Mouse (Mus musculus) intestine, postnatal 0 days (tissue): ENCODE results near the gene Gata2. TPM values are rescaled to one million over a fixed set of nuclear protein-coding genes. Genes with fewer than 3 reads are reported as not detected.

Experiments used
- ATAC-seq: fragments of 200-750 bp; cut with Nextera tagmentation; 2 replicates; pipeline ENCODE4 v1.8.0; 2017; ENCODE audit warnings: mild to moderate bottlenecking, moderate TSS enrichment, moderate library complexity
- H3K27ac ChIP-seq: fragments of 300-500 bp; sonication (generic); 2 replicates; pipeline ENCODE4 v1.5.1; 2014; ENCODE audit warnings: mild to moderate bottlenecking, low read depth, low read length, moderate library complexity
- H3K27me3 ChIP-seq: fragments of 300-500 bp; sonication (generic); replicated peaks from 2 replicates; pipeline ENCODE4 v1.6.1; 2014; ENCODE audit warnings: low read length, mixed read lengths; ENCODE audit not compliant: control insufficient read depth, insufficient read depth
- H3K36me3 ChIP-seq: fragments of 300-500 bp; sonication (generic); 2 replicates; pipeline ENCODE4 v1.6.1; 2014; ENCODE audit warnings: mild to moderate bottlenecking, moderate library complexity; ENCODE audit not compliant: control insufficient read depth, insufficient read depth
- H3K4me1 ChIP-seq: fragments of 300-500 bp; sonication (generic); replicated peaks from 2 replicates; pipeline ENCODE4 v1.6.1; 2014; ENCODE audit warnings: antibody characterized with exemption, low read length, mixed read lengths; ENCODE audit not compliant: control insufficient read depth, insufficient read depth
- H3K4me2 ChIP-seq: fragments of 300-500 bp; sonication (generic); replicated peaks from 2 replicates; pipeline ENCODE4 v1.6.1; 2014; ENCODE audit warnings: low read depth, mild to moderate bottlenecking, moderate library complexity
- H3K4me3 ChIP-seq: fragments of 300-500 bp; sonication (generic); 2 replicates; pipeline ENCODE4 v1.5.1; 2014; ENCODE audit warnings: low read depth, low read length
- H3K9ac ChIP-seq: fragments of 300-500 bp; sonication (generic); 2 replicates; pipeline ENCODE4 v1.6.1; 2014; ENCODE audit warnings: mild to moderate bottlenecking, low read depth, low read length
- H3K9me3 ChIP-seq: fragments of 300-500 bp; sonication (generic); 2 replicates; pipeline ENCODE4 v1.6.1; 2016; ENCODE audit warnings: mixed run types; ENCODE audit not compliant: control insufficient read depth
- CTCF ChIP-seq: sonication (generic); IDR thresholded peaks from 2 replicates; pipeline ENCODE4 v1.5.1; 2016; ENCODE audit warnings: low read depth, mild to moderate bottlenecking, control low read depth, antibody characterized with exemption, moderate library complexity
- WGBS: fragments of 180-500 bp; shearing (Covaris S2); extraction: QIAGEN DNeasy Blood & Tissue Kit; methylation state at CpG from one replicate; pipeline ENCODE4 v1.1.7; 2014; 5-methylcytosine and 5-hydroxymethylcytosine counted together
- polyA plus RNA-seq: library from polyadenylated mRNA; unstranded; fragments of >200 nt; fragmentation: Nextera tagmentation; extraction: Ambion mirVana; gene quantifications from 2 replicates; pipeline ENCODE4 v1.2.1, GENCODE M21; 2015

Gene Gata2
- polyA plus RNA-seq, 1 experiment from 2014 or later, result 3.5 TPM

GRCm38 (mm10) chr6:88205386-88205700 is 11.7 kb downstream of the Gata2 start:
- H3K4me3 ChIP-seq, result no peak overlapping the region
- ATAC-seq, result no peak
- no peak overlapping the region for H3K4me2 ChIP-seq
- TF ChIP-seq CTCF, result no peak
- H3K9ac ChIP-seq, result no peak overlapping the region
- H3K36me3 ChIP-seq, result no peaks in the 10 kb centered on the region
- no peaks in the 10 kb centered on the region for H3K4me1 ChIP-seq
- H3K27me3 ChIP-seq, result peaks cover 65% of the 10 kb centered on the region
- no peak overlapping the region for H3K27ac ChIP-seq
- WGBS, result 31% methylated on average over 7 of the region's 7 CpGs
- no peaks in the 10 kb centered on the region for H3K9me3 ChIP-seq

- no peak overlapping the region for H3K9ac ChIP-seq
- no peaks in the 10 kb centered on the region for H3K9me3 ChIP-seq
- peaks cover 59% of the 10 kb centered on the region for H3K27me3 ChIP-seq
- H3K36me3 ChIP-seq, result no peaks in the 10 kb centered on the region
- no peak overlapping the region for H3K4me3 ChIP-seq
- TF ChIP-seq CTCF, result no peak
- no peak overlapping the region for H3K4me2 ChIP-seq
- WGBS, result 22% methylated on average over 9 of the region's 9 CpGs
- H3K27ac ChIP-seq, result no peak overlapping the region
- no peak for ATAC-seq
- H3K4me1 ChIP-seq, result no peaks in the 10 kb centered on the region
These were observed 12.2 kb downstream of the Gata2 start for GRCm38 (mm10) chr6:88205937-88206336.

- no peak overlapping the region for H3K4me2 ChIP-seq
- no peak overlapping the region for H3K27ac ChIP-seq
- no peaks in the 10 kb centered on the region for H3K4me1 ChIP-seq
- no peak overlapping the region for H3K9ac ChIP-seq
- TF ChIP-seq CTCF, result no peak
- 53% methylated on average over 7 of the region's 7 CpGs for WGBS
- peaks cover 53% of the 10 kb centered on the region for H3K27me3 ChIP-seq
- H3K4me3 ChIP-seq, result no peak overlapping the region
- no peaks in the 10 kb centered on the region for H3K36me3 ChIP-seq
- no peak for ATAC-seq
- H3K9me3 ChIP-seq, result no peaks in the 10 kb centered on the region
These were observed 12.9 kb downstream of the Gata2 start for GRCm38 (mm10) chr6:88206566-88206965.

GRCm38 (mm10) chr6:88207403-88208033 is 13.8 kb downstream of the Gata2 start:
- H3K27me3 ChIP-seq, result peaks cover 44% of the 10 kb centered on the region
- H3K9ac ChIP-seq, result no peak overlapping the region
- ATAC-seq, result no peak
- H3K27ac ChIP-seq, result no peak overlapping the region
- no peaks in the 10 kb centered on the region for H3K36me3 ChIP-seq
- 84% methylated on average over 10 of the region's 10 CpGs for WGBS
- H3K4me2 ChIP-seq, result no peak overlapping the region
- no peak overlapping the region for H3K4me3 ChIP-seq
- H3K9me3 ChIP-seq, result no peaks in the 10 kb centered on the region
- no peak for TF ChIP-seq CTCF
- H3K4me1 ChIP-seq, result no peaks in the 10 kb centered on the region

DNA sequence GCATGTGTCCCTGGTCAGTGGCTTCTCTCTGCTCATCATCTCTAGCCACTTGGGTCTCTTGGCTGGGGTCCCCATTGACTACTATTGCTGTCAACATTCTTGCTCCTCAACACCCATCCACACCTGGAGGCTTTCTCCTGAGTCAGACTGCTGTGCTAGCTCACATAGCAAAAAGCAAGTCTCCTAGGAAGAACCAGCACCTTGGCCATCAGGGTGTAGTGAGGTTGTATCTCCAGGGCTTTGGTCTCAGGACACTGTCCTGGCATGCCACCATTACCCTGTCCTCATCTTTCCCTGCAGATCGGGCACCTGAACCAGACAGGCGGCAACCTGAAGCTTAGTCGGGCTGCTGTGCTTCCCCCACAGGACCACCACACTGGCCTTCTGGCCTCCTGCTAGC is 14.6 kb downstream of the Gata2 start:
- ATAC-seq, result no peak
- H3K27me3 ChIP-seq, result peaks cover 36% of the 10 kb centered on the region
- no peak overlapping the region for H3K4me2 ChIP-seq
- 95% methylated on average over 3 of the region's 3 CpGs for WGBS
- no peak overlapping the region for H3K9ac ChIP-seq
- H3K36me3 ChIP-seq, result no peaks in the 10 kb centered on the region
- no peak overlapping the region for H3K4me3 ChIP-seq
- no peaks in the 10 kb centered on the region for H3K4me1 ChIP-seq
- H3K27ac ChIP-seq, result no peak overlapping the region
- no peaks in the 10 kb centered on the region for H3K9me3 ChIP-seq
- no peak for TF ChIP-seq CTCF

DNA sequence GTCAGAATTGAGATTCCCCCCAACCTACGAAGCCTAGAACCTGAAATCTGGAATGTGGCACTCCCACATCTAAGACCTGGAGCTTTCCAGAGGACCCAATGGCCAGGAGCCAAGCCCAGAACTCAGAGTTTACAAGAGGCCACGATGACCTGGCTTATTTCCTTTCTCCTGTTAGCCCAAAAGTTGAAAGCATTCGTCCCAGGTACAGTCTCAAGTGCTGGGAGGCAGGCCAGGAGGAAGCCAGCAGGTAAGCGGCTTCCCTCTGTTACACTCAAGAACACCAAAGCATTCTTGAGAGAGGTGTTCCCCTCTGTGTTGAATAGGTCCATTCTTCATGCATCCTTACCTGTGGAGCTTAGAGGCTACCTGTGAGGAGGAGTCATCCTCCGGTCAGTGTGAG is 15.8 kb downstream of the Gata2 start:
- Histone ChIP-seq H3K27ac (no peak overlapping the region), H3K36me3 (no peaks in the 10 kb centered on the region), H3K4me3 (no peak overlapping the region), H3K9ac (no peak overlapping the region), H3K27me3 (peaks cover 25% of the 10 kb centered on the region), H3K4me2 (no peak overlapping the region), H3K4me1 (no peaks in the 10 kb centered on the region), H3K9me3 (no peaks in the 10 kb centered on the region)
- WGBS, result 77% methylated on average over 5 of the region's 5 CpGs
- no peak for ATAC-seq
- TF ChIP-seq CTCF, result no peak

DNA sequence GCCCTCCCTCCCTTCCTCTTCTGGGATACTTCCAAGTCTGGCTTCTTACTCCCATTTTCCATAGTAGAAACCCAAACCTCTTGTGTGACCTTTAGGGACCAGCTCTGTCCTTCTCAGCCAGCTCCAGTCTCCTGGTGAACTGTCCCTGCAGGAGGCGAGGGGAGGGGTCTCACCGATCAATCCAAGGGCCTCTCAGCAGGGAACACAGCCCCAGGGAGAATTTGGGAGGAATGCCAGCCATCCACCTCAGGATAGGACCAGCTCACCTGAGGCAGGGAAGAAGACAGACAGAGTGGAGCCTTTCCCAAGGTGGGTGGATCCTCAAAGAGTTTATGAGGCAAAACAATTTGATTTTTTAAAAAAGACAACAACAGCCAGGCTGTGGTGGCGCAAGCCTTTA is 16.5 kb downstream of the Gata2 start:
- 59% methylated on average over 3 of the region's 3 CpGs for WGBS
- ATAC-seq, result no peak
- H3K4me1 ChIP-seq, result no peaks in the 10 kb centered on the region
- H3K9ac ChIP-seq, result no peak overlapping the region
- H3K4me2 ChIP-seq, result no peak overlapping the region
- no peak overlapping the region for H3K27ac ChIP-seq
- TF ChIP-seq CTCF, result no peak
- peaks cover 17% of the 10 kb centered on the region for H3K27me3 ChIP-seq
- H3K4me3 ChIP-seq, result no peak overlapping the region
- no peaks in the 10 kb centered on the region for H3K36me3 ChIP-seq
- H3K9me3 ChIP-seq, result no peaks in the 10 kb centered on the region
